Mouse (Mus musculus): ENCODE data around the gene Zfp579. TPM values are rescaled to one million over a fixed set of nuclear protein-coding genes. Genes with fewer than 3 reads are reported as not detected.

Zfp579 gene
- polyA plus RNA-seq, 1 experiment from 2014 or later: 41.7 TPM

Other genes with a start within 250 kb of the Zfp579 start
- gene Cox6b2, start 243.1 kb downstream of the Zfp579 start, polyA plus RNA-seq (2014; fragmentation: Nextera tagmentation; extraction: Ambion mirVana): 34.5 and 36.6 TPM in 2 replicates
- not detected in 2 replicates for gene Fam71e2, start 224.9 kb downstream of the Zfp579 start, polyA plus RNA-seq (2014; fragmentation: Nextera tagmentation; extraction: Ambion mirVana)
- 0.07 TPM in 1 of 2 replicates, not detected in the other for gene Il11, start 213.3 kb downstream of the Zfp579 start, polyA plus RNA-seq (2014; fragmentation: Nextera tagmentation; extraction: Ambion mirVana)
- not detected in 2 replicates for gene Tmem190, start 213.2 kb downstream of the Zfp579 start, polyA plus RNA-seq (2014; fragmentation: Nextera tagmentation; extraction: Ambion mirVana)
- 1.3 and 1.4 TPM in 2 replicates for gene Tmem238, start 206.5 kb downstream of the Zfp579 start, polyA plus RNA-seq (2014; fragmentation: Nextera tagmentation; extraction: Ambion mirVana)
- 203 and 211 TPM in 2 replicates for gene Rpl28, start 203.3 kb downstream of the Zfp579 start, polyA plus RNA-seq (2014; fragmentation: Nextera tagmentation; extraction: Ambion mirVana)
- 392 and 412 TPM in 2 replicates for gene Ube2s, start 183.6 kb downstream of the Zfp579 start, polyA plus RNA-seq (2014; fragmentation: Nextera tagmentation; extraction: Ambion mirVana)
- 1.9 and 2.4 TPM in 2 replicates for gene Shisa7, start 151.5 kb downstream of the Zfp579 start, polyA plus RNA-seq (2014; fragmentation: Nextera tagmentation; extraction: Ambion mirVana)
- gene Isoc2b, start 125.9 kb downstream of the Zfp579 start, polyA plus RNA-seq (2014; fragmentation: Nextera tagmentation; extraction: Ambion mirVana): 2.6 and 4.6 TPM in 2 replicates
- 0.63 and 0.78 TPM in 2 replicates for gene Isoc2a, start 119.0 kb downstream of the Zfp579 start, polyA plus RNA-seq (2014; fragmentation: Nextera tagmentation; extraction: Ambion mirVana)
- 0.12 TPM in 1 of 2 replicates, not detected in the other for gene Gm36210, start 89.6 kb downstream of the Zfp579 start, polyA plus RNA-seq (2014; fragmentation: Nextera tagmentation; extraction: Ambion mirVana)
- gene Zfp628, start 80.9 kb downstream of the Zfp579 start, polyA plus RNA-seq (2014; fragmentation: Nextera tagmentation; extraction: Ambion mirVana): 3.5 and 3.8 TPM in 2 replicates
- 8.0 and 10.4 TPM in 2 replicates for gene Nat14, start 74.1 kb downstream of the Zfp579 start, polyA plus RNA-seq (2014; fragmentation: Nextera tagmentation; extraction: Ambion mirVana)
- gene Ssc5d, start 70.4 kb downstream of the Zfp579 start, polyA plus RNA-seq (2014; fragmentation: Nextera tagmentation; extraction: Ambion mirVana): 1.0 and 1.6 TPM in 2 replicates
- gene Sbk2, start 31.8 kb downstream of the Zfp579 start, polyA plus RNA-seq (2014; fragmentation: Nextera tagmentation; extraction: Ambion mirVana): not detected in 2 replicates
- not detected in 2 replicates for gene Sbk3, start 25.0 kb downstream of the Zfp579 start, polyA plus RNA-seq (2014; fragmentation: Nextera tagmentation; extraction: Ambion mirVana)
- 7.6 and 9.2 TPM in 2 replicates for gene Zfp524, start 18.3 kb upstream of the Zfp579 start, polyA plus RNA-seq (2014; fragmentation: Nextera tagmentation; extraction: Ambion mirVana)
- 42.4 and 49.4 TPM in 2 replicates for gene Fiz1, start 18.5 kb upstream of the Zfp579 start, polyA plus RNA-seq (2014; fragmentation: Nextera tagmentation; extraction: Ambion mirVana)
- gene Gm44973, start 19.3 kb upstream of the Zfp579 start, polyA plus RNA-seq (2014; fragmentation: Nextera tagmentation; extraction: Ambion mirVana): 0.34 TPM in 1 of 2 replicates, not detected in the other
- 4.8 and 5.1 TPM in 2 replicates for gene Zfp865, start 24.2 kb upstream of the Zfp579 start, polyA plus RNA-seq (2014; fragmentation: Nextera tagmentation; extraction: Ambion mirVana)
- gene Ccdc106, start 24.4 kb upstream of the Zfp579 start, polyA plus RNA-seq (2014; fragmentation: Nextera tagmentation; extraction: Ambion mirVana): 4.0 and 5.0 TPM in 2 replicates
- gene 4632433K11Rik, start 38.0 kb upstream of the Zfp579 start, polyA plus RNA-seq (2014; fragmentation: Nextera tagmentation; extraction: Ambion mirVana): 0.33 TPM in 1 of 2 replicates, not detected in the other
- gene Zfp784, start 42.3 kb upstream of the Zfp579 start, polyA plus RNA-seq (2014; fragmentation: Nextera tagmentation; extraction: Ambion mirVana): 3.3 and 3.6 TPM in 2 replicates
- gene Zfp580, start 55.4 kb upstream of the Zfp579 start, polyA plus RNA-seq (2014; fragmentation: Nextera tagmentation; extraction: Ambion mirVana): 34.1 and 47.6 TPM in 2 replicates
- 151 and 159 TPM in 2 replicates for gene U2af2, start 66.0 kb upstream of the Zfp579 start, polyA plus RNA-seq (2014; fragmentation: Nextera tagmentation; extraction: Ambion mirVana)
- 47.8 and 56.2 TPM in 2 replicates for gene Epn1, start 84.1 kb upstream of the Zfp579 start, polyA plus RNA-seq (2014; fragmentation: Nextera tagmentation; extraction: Ambion mirVana)
- not detected in 2 replicates for gene Rfpl4, start 120.8 kb upstream of the Zfp579 start, polyA plus RNA-seq (2014; fragmentation: Nextera tagmentation; extraction: Ambion mirVana)
- gene Rasl2-9, start 129.8 kb upstream of the Zfp579 start, polyA plus RNA-seq (2014; fragmentation: Nextera tagmentation; extraction: Ambion mirVana): 0.19 and 0.47 TPM in 2 replicates
- not detected in 2 replicates for gene Vmn1r55, start 153.5 kb upstream of the Zfp579 start, polyA plus RNA-seq (2014; fragmentation: Nextera tagmentation; extraction: Ambion mirVana)
- gene Vmn1r56, start 200.6 kb upstream of the Zfp579 start, polyA plus RNA-seq (2014; fragmentation: Nextera tagmentation; extraction: Ambion mirVana): not detected in 2 replicates
- not detected in 2 replicates for gene Vmn1r57, start 222.3 kb upstream of the Zfp579 start, polyA plus RNA-seq (2014; fragmentation: Nextera tagmentation; extraction: Ambion mirVana)